Mouse (Mus musculus) megakaryocyte, adult 5-6 weeks (primary cell): ENCODE data around the gene Arhgef17. TPM values are rescaled to one million over a fixed set of nuclear protein-coding genes. Genes with fewer than 3 reads are reported as not detected.

Experiments used
- ATAC-seq: 2 replicates; pipeline ENCODE4 v1.8.0; 2016; ENCODE audit warnings: mild to moderate bottlenecking, inconsistent platforms; ENCODE audit not compliant: poor library complexity, severe bottlenecking
- total RNA-seq, 2 experiments: library from RNA; stranded (forward) in 1 of 2; stranded (reverse) in 1 of 2; fragments of 153-499, 151-499 nt in 1 of 2; fragments of 221-1000, 200-1000 nt in 1 of 2; gene quantifications; 2 replicates each; pipeline versions ENCODE4 v1.2.3 to v1.2.4; 2015 to 2017

Gene Arhgef17
- total RNA-seq (2015) (0.09 and 0.21 TPM in 2 replicates), total RNA-seq (2017) (0.12 TPM in 1 of 2 replicates, not detected in the other)

GRCm38 (mm10) chr7:100931926-100932480 lies at the start of gene Arhgef17:
TSS of gene Arhgef17 (minus strand) at chr7:100932107.
- no peak for ATAC-seq

- ATAC-seq, result no peak
These were observed 47.3 kb upstream of the Arhgef17 start for GRCm38 (mm10) chr7:100979175-100979574.

- no peak for ATAC-seq
These were observed 46.3 kb upstream of the Arhgef17 start for GRCm38 (mm10) chr7:100978171-100978570.

DNA sequence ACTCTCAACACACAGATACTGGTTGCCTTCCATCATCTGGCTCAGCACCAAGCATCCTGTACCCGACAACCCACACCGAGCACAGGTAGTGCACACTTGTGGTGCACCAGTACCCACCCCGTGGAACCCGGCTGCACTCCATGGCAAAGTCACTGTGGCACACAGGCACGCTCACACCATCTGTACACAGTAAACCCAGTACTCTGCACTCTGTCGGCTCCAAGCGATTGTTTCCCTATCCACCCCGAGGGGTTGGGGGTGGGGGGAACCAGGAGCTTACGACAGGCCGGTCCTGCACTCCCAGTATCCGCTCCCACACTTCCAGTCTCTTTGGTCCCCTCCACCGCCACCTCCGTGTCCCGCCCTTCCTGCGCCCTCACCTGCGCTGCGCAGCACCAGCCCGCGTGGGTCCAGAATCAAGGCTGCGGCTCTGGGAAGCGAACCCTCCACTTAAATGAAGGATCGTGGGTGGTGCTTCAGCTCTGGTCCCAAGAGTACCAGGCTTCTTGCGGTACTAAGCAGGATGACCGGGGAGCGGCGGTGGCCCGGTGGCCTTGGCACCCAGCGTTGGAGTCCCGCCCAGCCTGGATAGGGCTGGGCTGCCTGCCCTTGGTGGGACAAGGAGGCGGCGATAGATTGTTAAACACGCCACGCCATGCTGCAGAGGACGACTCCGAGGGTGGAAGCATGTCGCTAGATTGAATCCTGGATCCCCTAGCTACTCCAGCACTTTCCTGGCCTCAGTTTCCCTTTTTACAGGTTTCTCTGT lies 42.4 kb upstream of the Arhgef17 start, which contains the start of gene P2ry6:
Gene P2ry6, minus strand, starts transcription at position 515 of the 769 bp plus-strand sequence.
- ATAC-seq, result 0 out of 2 replicates have a peak, but pooled peaks have one; percentile 10

GRCm38 (mm10) chr7:100972875-100973274 lies 41.0 kb upstream of the Arhgef17 start:
- ATAC-seq, result no peak

- no peak for ATAC-seq
These were observed 37.2 kb upstream of the Arhgef17 start for GRCm38 (mm10) chr7:100968874-100969659.

- no peak for ATAC-seq
These were observed 36.5 kb upstream of the Arhgef17 start for GRCm38 (mm10) chr7:100968376-100968775.

DNA sequence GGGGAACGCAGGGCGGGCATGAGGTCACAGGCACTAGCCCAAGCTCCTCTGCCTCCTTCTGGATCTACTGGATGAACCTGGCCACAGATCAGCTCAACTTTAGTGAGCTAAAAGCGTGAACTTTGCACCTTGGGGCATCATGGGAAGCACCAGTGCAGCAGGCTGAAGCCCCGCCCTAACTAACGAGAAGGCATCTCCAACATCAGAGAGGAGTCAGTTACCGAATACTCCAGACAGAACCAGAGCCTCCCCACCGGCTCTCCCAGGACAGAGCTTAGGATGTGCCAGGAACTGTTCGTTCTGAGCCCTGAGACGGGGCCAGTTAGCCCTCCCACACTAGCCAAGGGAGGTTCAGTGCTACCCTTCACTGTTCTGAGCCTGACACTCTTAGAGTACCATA lies 35.9 kb upstream of the Arhgef17 start:
- ATAC-seq, result no peak

DNA sequence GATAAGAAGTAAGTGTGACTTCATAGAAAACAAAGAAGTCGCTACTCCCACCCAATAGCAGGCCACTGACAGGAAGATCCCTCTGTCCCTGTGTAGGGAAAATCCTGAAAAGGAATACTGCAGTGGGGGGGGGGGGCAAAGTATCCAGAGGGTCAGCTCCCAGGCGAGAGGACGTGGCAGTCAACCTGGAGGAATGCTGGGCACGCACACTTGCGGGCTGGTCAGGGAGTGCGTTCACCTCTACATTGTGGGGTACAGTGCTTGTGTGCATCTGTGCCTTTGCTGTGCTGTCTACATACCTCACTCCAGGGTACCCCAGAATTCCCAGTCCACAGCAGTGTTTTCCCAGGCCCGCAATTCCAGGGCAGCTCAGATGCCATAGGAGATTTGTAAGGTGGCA lies 34.1 kb upstream of the Arhgef17 start:
- ATAC-seq, result no peak

DNA sequence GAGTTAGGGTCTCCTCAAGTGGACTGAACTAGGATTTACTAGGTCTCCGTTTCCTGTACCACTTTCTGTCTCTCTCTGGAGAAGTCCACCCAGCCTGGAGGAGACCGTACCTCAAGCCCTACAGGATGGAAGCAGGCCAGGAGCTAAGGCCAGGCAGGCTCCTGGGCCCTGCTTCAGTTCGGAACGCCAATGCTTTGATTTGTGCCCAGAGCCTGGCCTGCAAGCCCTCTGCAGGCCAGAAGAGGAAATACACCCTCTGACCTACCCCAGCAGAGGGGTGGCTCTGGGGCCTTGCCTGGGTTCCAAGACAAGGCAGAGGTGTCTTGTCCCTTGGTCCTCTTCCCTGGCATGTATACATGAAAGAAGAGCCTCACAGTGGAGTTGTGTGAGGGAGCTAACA lies 33.2 kb upstream of the Arhgef17 start:
- peak; percentile 70 for ATAC-seq

DNA sequence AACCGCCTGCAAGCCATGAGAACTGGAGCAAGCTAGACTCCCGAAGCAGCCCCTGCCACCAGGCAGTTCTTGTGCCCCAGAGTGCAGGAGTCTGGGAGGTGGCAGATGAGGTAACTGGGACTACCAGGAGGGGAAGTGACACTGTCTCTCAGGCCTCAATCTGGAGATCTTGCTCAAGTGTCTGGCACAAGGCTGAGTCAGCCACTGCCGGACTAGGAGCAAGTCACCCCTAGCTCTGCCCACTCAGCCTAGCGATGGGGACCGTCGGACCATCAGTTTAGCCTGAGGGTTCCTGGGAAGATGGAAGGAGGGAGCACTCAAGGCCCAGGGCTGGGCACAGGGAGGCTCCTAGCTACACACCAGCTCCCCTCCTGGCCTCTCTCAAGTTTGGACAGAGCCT lies 32.3 kb upstream of the Arhgef17 start:
- ATAC-seq, result peak; percentile 89

DNA sequence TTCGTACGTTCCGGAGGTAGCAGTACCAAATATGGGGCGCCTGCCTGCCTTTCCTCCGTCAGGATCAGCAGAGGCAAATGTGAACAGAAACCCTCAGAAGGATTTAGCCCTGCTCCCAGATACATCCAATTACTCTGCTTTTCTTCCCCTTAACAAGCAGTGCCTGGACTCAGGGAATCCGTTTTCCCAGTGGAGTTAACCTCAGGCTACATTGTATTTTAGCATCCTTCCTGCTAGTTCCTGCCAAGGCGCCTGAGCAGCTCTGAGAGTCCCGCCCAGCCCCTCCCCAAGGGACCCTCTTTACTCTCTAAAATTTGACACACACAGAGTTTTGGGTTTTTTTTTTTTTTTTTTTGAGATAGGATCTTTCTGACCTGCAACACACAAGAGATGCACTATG lies 31.5 kb upstream of the Arhgef17 start:
- ATAC-seq, result no peak

DNA sequence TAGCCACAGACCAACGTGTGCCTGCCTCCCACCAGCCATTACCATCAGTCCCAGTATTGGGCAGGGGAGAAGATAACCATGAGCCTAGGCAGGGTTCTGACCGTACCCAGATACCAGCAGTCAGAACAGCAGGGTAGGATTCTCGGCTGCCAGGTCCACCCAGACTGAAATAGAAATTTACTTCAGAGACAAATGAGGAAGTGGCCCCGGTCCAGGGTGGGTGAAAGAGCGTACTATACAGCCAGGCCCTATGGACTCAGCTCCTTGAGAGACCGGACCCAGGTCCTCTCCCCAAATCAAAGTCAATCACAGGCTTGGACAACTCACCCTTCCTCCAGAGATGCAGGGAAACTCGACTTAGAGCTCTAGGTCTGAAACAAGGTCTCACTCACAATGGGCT lies 29.2 kb upstream of the Arhgef17 start:
- ATAC-seq, result peak; percentile 44

DNA sequence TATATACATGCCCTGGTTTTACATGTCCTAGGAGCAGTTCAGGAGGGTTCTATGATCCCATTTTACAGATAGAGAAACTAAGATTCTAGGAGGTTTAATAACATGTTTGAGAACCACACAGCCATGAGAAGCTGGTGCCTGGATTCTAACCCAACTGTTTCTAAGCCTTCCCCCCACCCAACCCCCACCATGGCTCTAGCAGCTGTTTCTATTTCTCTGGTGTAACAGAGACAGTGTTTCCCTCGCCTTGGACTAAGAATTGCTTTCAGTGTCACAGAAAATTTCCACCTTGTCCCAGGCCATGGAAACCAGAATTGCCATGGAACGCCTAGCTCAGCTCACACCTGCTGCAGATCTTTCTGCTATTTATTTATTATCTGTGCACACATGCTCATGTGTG lies 28.6 kb upstream of the Arhgef17 start:
- ATAC-seq, result no peak

GRCm38 (mm10) chr7:100958426-100958825 lies 26.5 kb upstream of the Arhgef17 start:
- ATAC-seq, result peak; percentile 47; the same call in 1 of the 2 replicates

GRCm38 (mm10) chr7:100952686-100953085 lies 20.8 kb upstream of the Arhgef17 start:
- ATAC-seq, result no peak

GRCm38 (mm10) chr7:100951903-100952302 lies 20.0 kb upstream of the Arhgef17 start:
- ATAC-seq, result peak; percentile 28; the same call in 1 of the 2 replicates

DNA sequence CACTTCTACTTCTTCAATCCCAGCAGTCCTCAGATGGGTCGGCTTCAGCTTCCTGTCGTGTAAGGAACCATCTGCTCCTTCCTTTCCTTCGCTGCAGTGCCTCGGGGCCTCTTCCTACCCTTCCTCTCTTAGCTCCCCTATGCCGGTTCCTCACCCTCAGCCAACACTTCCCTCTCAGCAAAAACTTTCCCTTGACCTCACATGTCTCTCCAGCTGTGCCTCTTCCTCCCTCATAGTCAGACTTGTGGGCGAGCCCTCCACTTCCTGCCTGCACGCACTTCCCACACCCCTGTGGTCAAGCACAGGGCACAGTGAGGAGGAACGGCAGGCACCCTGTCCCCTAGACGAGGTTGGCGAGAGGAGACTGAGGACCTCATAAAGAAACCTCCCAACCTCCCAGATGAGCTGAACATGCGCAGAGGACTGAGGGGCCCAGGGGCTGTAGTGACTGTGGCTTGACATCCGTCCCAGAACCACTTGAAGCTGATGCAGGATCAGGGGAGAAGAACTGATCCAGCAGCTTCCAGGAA lies 18.6 kb upstream of the Arhgef17 start:
- ATAC-seq, result peak; percentile 87

GRCm38 (mm10) chr7:100950031-100950430 lies 18.1 kb upstream of the Arhgef17 start:
- peak; percentile 23 for ATAC-seq

DNA sequence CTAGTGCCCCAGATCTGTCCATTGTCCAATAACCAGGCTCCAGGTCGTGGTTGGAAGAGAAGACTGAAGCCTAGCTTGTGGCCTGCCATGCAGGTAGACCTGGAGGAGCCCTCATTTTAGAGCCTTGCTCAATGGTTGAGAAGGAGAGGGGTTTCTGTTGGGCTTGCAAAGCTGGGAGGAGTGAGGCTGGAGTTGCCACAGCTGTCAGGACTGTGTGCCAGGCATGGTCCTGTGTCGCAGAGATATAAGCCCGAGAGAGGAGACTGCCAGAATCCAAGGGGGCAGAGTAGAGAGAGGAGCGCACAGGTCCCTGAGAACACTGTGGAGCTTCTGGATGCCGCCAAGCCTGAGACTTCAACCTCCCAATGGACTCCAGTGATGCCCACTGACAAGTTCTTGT lies 12.8 kb upstream of the Arhgef17 start:
- peak; percentile 5; the same call in 1 of the 2 replicates for ATAC-seq

DNA sequence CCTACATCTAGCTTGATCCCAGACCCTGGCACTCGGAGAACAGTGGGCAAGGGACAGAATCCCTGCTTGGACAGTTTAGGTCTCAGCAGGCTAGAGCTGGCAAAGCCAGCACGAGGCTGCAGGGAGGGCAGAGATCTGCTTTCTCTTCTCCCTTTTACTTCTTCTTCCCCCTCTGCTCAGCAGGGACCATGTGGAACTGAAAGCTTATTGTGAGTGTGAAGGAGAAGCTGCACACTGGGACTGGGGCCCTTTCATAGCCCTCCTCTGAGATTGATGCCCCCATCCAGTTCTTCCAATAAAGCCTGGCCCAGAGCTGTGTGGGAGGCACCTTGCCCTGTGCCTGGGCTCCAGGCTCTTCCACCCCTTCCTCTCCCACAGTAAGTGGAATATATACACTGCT lies 12.4 kb upstream of the Arhgef17 start:
- peak; percentile 84 for ATAC-seq
